In genomic region chr4:47424376-47424775, GRCm38 (mm10) we compare ENCODE assay signal across 17 mouse cellular contexts. TPM values are rescaled to one million over a fixed set of nuclear protein-coding genes. Genes with fewer than 3 reads are reported as not detected.
DNase-seq lines count a peak whose midpoint lies in the region; ATAC-seq and TF ChIP-seq lines count a peak whose summit lies in the region.
"Had no signal": no experiment of that assay in that cellular context is flagged by ENCODE, and none has a peak within 500 bp of the region (broad histone marks: within the 10 kb centered on the region; RNA-seq: fewer than 3 reads in every experiment).

No protein-coding gene starts in this region.

- H3K9ac ChIP-seq in hindbrain, embryonic 12.5 days, result no peak overlapping the region
- no peak overlapping the region for H3K9ac ChIP-seq in stomach, postnatal 0 days (ENCODE audit: low read length)
- H3K9ac ChIP-seq: heart, embryonic 13.5 days had no signal

- no peaks in the 10 kb centered on the region; the same call in 1 of the 2 replicates for H3K27me3 ChIP-seq in hindbrain, embryonic 12.5 days
- H3K27me3 ChIP-seq in stomach, postnatal 0 days (ENCODE audit: control insufficient read depth, insufficient read depth, low read length), result no peaks in the 10 kb centered on the region
- H3K27me3 ChIP-seq: heart, embryonic 13.5 days; megakaryocyte, embryonic 14.5 days had no signal

- no peaks in the 10 kb centered on the region for H3K36me3 ChIP-seq in hindbrain, embryonic 12.5 days
- H3K36me3 ChIP-seq in stomach, postnatal 0 days (ENCODE audit: control insufficient read depth, insufficient read depth, low read length), result no peaks in the 10 kb centered on the region
- H3K36me3 ChIP-seq: heart, embryonic 13.5 days had no signal

- TF ChIP-seq POLR2A in brain, embryonic 14.5 days (IDR thresholded peaks at IDR 0.05; ENCODE audit: borderline replicate concordance, extremely low read depth, insufficient read depth, insufficient read length, poor library complexity, severe bottlenecking), result no peak

- peak; percentile 21 for DNase-seq in heart, adult 11 months
- DNase-seq in heart, adult 8-10 months (ENCODE audit: low spot score), result no peak
- peak; percentile 62 for DNase-seq in brain, embryonic 14.5 days (ENCODE audit: low read depth)
- DNase-seq in neural tube, embryonic 10.5 days (ENCODE audit: extremely low spot score, low spot score), result peak; percentile 37
- no peak for DNase-seq in frontal cortex, postnatal 25 days (ENCODE audit: low spot score in 2 of 2)
- no peak for DNase-seq in liver
- DNase-seq in stomach, postnatal 0 days (ENCODE audit: low spot score), result no peak
- DNase-seq: adrenal gland, adult 2 months; B cell, adult 2 months; cerebellum, adult 9-11 months; gastrocnemius, postnatal 14 days had no signal

- no peak overlapping the region for H3K27ac ChIP-seq in hindbrain, embryonic 12.5 days
- H3K27ac ChIP-seq in stomach, postnatal 0 days (replicated peaks), result no peak overlapping the region
- H3K27ac ChIP-seq: heart, embryonic 13.5 days had no signal

- no peaks in the 10 kb centered on the region for H3K9me3 ChIP-seq in hindbrain, embryonic 12.5 days (replicated peaks)
- no peaks in the 10 kb centered on the region for H3K9me3 ChIP-seq in stomach, postnatal 0 days (ENCODE audit: control insufficient read depth, low read length)
- H3K9me3 ChIP-seq: megakaryocyte, embryonic 14.5 days had no signal

- no peak for TF ChIP-seq EP300 in stomach, postnatal 0 days (optimal IDR thresholded peaks at IDR 0.05)

- no peak for TF ChIP-seq CTCF in brain, embryonic 14.5 days (IDR thresholded peaks at IDR 0.05; ENCODE audit: borderline replicate concordance, extremely low read depth, insufficient read depth, insufficient read length)
- TF ChIP-seq CTCF in stomach, postnatal 0 days (IDR thresholded peaks at IDR 0.05; ENCODE audit: low read depth), result no peak

- peak; percentile 51; the same call in 1 of the 2 replicates for ATAC-seq in hindbrain, embryonic 12.5 days (ENCODE audit: low FRiP score)
- no peak for ATAC-seq in stomach, postnatal 0 days (ENCODE audit: low FRiP score, low TSS enrichment)
- ATAC-seq: forebrain, embryonic 16.5 days had no signal

- H3K4me3 ChIP-seq in hindbrain, embryonic 12.5 days, result no peak overlapping the region
- no peak overlapping the region for H3K4me3 ChIP-seq in stomach, postnatal 0 days (ENCODE audit: low read depth, low read length)
- H3K4me3 ChIP-seq: heart, embryonic 13.5 days; megakaryocyte, embryonic 14.5 days; myocyte had no signal

- H3K4me2 ChIP-seq in hindbrain, embryonic 12.5 days (replicated peaks), result no peak overlapping the region
- no peak overlapping the region for H3K4me2 ChIP-seq in stomach, postnatal 0 days (replicated peaks; ENCODE audit: low read depth)
- H3K4me2 ChIP-seq: heart, embryonic 13.5 days; liver, embryonic 11.5 days had no signal

- H3K4me1 ChIP-seq in hindbrain, embryonic 12.5 days, result peaks cover 21% of the 10 kb centered on the region; the same call in 1 of the 2 replicates
- no peaks in the 10 kb centered on the region for H3K4me1 ChIP-seq in stomach, postnatal 0 days (replicated peaks; ENCODE audit: control insufficient read depth, insufficient read depth)

- WGBS in hindbrain, embryonic 12.5 days, result 3% methylated on average over 2 of the region's 2 CpGs
- WGBS in stomach, postnatal 0 days, result 26% methylated on average over 2 of the region's 2 CpGs

RNA-seq across cellular contexts. Expression of gene Alg2, which starts 49.8 kb away (rescaled TPM):
- 1 to 10 TPM; 5.5 to 6.7 (median 5.7) TPM for total RNA-seq in heart, adult 8-10 months (2022)
- 109 and 179 TPM in 2 replicates for polyA plus RNA-seq in brain, embryonic 14.5 days (2012; rRNA removed)
- polyA plus RNA-seq in hindbrain, embryonic 12.5 days (2016; fragmentation: Nextera tagmentation; extraction: Ambion mirVana), result 196 and 206 TPM in 2 replicates
- polyA plus RNA-seq in stomach, postnatal 0 days (2015; fragmentation: Nextera tagmentation; extraction: Ambion mirVana), result 24.5 and 26.2 TPM in 2 replicates

RNA-seq across cellular contexts. Expression of gene Sec61b, which starts 50.1 kb away (rescaled TPM):
- 10 to 100 TPM; 19.1 to 25.0 (median 19.2) TPM for total RNA-seq in heart, adult 8-10 months (2022)
- 209 and 298 TPM in 2 replicates for polyA plus RNA-seq in brain, embryonic 14.5 days (2012; rRNA removed)
- 312 and 347 TPM in 2 replicates for polyA plus RNA-seq in hindbrain, embryonic 12.5 days (2016; fragmentation: Nextera tagmentation; extraction: Ambion mirVana)
- 412 and 495 TPM in 2 replicates for polyA plus RNA-seq in stomach, postnatal 0 days (2015; fragmentation: Nextera tagmentation; extraction: Ambion mirVana)

Comparison
In these comparisons a context has a peak if more than half of its experiments do, and no peak if none do; other contexts are left out.
1. DNase-seq: peak in heart, adult 11 months (single experiment), brain, embryonic 14.5 days (single experiment) and neural tube, embryonic 10.5 days (single experiment); none in heart, adult 8-10 months (single experiment), frontal cortex, postnatal 25 days (0 of 2), liver (single experiment) and stomach, postnatal 0 days (single experiment).